Mouse (Mus musculus) left cerebral cortex, adult 8-10 months (tissue): ENCODE measurements around the gene Inppl1. TPM values are rescaled to one million over a fixed set of nuclear protein-coding genes. Genes with fewer than 3 reads are reported as not detected.

Source experiments
- DNase-seq, 2 experiments: peaks; one replicate each; pipeline ENCODE4 v3.0.0; 2022; ENCODE audit warnings: low spot score in 2 of 2
- total RNA-seq, 4 experiments: library from RNA; stranded (reverse); gene quantifications; 2 replicates each; pipeline ENCODE4 v1.2.4; 2022

Gene Inppl1
- 10 to 100 TPM; 35.7 to 46.9 (median 42.6) TPM for total RNA-seq

GRCm38 (mm10) chr7:101837606-101838471, at the start of gene Inppl1:
Inppl1 (minus strand) TSS chr7:101838229.
- DNase-seq: peak; percentile 59 to 79

GRCm38 (mm10) chr7:101886274-101886673, 48.2 kb upstream of the Inppl1 start:
- DNase-seq: no peak

DNA sequence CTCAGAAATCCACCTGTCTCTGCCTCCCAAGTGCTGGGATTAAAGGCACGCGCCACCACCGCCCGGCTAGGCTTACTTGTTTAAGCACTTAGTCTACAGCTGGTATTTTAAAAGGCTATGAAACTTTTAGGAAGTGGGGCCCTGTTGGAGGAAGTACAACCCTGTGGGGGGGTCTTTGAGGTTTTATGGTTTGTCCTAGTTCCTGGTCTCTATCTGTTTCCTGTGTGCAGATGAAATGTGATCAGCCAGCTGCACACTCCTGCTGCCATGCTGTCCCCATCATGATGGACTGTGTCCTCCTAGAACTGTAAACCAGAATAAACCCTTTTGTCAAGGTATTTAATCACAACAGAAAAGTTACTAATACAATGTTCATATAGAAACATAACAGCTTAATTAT, 46.1 kb upstream of the Inppl1 start:
- no peak for DNase-seq

- DNase-seq: no peak
Observed at GRCm38 (mm10) chr7:101882413-101883154, 44.6 kb upstream of the Inppl1 start.

DNA sequence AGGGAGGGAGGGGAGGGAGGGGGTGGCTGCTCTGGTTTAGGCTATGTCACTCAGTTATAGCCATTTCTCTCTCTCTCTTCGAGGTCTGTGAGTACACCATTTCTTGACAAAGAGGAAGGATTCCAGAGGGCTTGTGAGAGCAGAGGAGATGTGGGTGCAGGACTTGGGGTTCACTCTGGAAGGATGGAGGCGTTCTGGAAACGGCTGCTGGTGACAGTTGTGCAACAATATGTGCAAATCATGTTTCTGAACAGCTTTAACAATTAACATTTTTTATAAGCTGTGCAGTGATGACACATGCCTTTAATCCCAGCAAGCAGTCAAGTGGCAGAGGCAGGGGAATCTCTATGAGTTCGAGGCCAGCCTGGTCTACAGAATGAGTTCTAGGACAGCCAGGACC, 42.8 kb upstream of the Inppl1 start:
- no peak for DNase-seq

DNA sequence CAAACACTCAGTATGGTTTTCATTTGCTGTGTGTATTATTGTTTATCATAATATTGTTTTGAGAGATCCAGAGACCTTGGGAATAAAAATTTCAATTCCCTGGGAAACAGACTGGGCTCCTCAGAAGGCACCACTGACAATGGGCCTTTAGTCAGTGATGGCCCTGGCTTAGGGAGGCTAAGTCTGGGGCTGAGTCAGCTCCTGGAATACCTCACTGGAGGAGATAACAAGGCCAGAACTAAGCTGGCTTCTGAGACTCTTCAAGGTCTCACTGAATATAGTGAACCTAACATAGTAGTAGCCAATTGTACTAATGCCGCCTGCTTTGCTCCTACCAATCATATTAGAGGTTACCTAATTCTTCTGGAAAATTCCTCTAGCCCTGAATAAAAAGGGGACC, 37.9 kb upstream of the Inppl1 start:
- DNase-seq: no peak

GRCm38 (mm10) chr7:101871296-101871695, 33.3 kb upstream of the Inppl1 start:
- no peak for DNase-seq

GRCm38 (mm10) chr7:101870629-101871028, 32.6 kb upstream of the Inppl1 start, which contains the start of gene Folr1:
Folr1 (minus strand) TSS chr7:101870788.
- DNase-seq: no peak

DNA sequence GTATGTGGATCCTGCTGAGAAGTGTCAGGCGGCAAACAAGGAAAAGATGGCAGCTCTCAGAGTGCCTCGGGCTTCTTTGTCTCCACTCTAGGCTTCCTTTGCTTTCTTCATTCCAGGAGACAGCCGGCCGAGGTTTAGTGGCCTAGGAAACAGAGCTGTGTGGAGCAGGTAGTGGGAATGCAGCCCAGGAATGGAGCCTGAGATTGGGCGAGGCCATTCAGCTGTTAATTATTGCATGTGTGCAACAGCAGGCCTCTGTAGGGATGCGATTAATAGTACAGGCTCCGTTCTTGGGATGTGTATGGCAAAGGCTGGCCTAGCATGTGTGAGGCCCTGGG, 31.1 kb upstream of the Inppl1 start:
- no peak for DNase-seq

DNA sequence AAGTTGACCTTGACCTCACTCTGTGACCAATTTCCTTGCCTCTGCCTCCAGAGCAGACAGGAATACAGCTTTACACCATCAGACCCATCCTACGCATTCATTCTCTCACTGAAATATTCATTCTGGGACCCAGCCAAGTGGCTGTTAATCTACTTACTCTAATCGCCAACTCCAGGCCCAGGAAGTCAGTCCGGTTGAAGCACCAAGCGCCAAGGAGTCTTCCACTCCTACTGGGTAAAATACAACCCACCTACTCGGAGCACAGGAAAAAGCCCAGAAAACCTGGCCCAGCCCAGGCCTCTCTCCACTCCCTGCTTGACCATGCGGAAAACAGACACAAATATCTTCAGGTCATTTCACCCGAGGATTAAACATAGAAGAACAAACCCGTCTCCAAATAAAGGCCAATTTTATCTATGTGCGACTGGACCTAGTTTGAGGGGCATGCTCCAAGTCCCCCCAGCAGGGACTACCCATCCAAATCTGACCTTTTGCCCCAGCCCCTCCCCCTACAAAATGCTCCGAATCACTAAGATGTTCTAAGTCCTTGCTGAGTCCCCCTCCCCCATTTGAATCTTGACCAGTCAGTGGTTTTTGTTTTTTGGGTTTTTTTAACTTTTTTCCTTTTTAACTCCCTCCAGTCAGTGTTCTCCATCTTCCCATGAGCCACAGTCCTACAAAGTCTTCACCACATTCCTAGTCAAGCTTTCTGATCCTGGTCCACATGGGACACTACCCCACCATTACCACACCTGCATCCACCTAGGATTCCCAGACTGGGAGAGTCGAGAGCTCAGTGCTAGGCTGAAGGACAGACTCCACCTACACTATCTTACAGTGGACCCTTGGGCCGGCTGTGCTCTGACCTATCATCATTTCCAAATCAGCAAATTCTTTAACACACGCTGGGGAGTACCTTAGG, 30.5 kb upstream of the Inppl1 start:
- DNase-seq: no peak

DNA sequence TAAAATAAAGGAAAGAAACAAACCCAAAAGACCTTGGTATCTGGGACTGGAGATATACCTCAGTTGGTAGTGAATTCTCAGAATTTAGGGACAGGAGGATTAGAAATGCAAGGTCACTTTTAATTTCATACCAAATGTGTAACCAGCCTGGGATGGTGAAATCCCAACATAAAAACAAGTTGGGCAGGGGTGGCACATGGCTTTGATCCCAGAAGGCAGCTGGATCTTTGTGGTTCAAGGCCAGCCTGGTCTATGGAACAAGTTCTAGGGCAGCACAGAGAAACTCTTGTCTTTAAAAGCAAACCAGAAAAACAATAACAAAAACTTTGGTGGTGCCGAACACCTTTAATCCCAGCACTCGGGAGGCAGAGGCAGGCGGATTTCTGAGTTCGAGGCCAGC, 29.5 kb upstream of the Inppl1 start:
- no peak for DNase-seq

DNA sequence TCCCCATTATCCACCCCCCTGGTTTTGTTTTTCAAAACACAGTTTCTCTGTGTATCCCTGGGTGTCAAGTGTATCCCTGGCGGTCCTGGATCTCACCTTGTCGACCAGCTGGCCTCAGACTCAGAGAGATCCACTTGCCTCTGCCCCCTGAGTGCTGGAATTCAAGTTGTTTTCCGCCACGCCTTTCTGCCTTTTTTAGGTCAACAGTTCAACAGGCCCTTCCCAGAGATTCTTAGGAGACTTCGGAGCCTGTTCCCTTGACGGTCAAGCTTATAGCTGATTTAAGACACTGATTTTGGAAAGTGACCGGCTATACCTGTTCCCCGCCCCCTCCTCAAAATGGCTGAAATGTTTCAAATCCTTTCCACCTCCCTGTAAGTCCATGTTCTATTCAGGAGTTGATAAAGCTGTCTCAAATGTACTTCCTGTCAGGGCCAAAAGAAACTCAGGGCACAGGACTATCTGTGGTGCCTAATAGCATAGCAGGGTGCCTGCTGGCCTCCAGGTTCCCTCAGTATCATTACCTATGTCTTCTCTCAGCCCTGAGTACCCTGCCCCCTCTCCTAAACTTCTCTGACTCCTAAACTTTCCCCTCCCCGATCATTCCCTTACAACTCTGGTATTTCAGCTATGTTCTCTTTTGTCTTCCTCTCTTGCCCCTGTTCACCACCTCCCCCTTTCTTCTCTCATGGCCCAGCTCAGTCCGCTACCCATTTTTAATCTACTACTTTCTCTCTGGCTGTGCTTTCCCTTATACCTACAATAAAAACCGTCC, 28.6 kb upstream of the Inppl1 start:
- no peak for DNase-seq

DNA sequence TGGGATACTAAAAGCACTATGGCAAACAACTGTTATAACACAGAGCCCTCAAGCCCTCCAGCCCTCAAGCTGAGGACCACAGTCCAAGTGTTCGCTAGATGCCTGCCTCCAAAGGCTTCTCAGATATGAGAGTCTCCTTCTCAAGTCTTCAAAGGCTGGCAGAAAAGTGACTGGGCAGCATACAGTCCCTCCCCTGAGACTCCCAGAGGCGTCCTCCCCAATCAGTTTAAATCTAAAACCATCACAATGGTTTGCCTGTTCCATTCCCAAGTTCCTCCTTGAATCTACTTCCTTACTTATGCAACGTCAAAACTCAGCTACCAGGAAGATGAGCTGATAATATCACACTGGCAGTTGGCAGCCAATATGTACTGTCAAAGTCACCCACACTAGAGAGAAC, 25.4 kb upstream of the Inppl1 start, which contains the start of gene Anapc15:
Gene Anapc15 (plus strand): TSS at position 301 of the 400 bp plus-strand sequence.
- DNase-seq: no peak

DNA sequence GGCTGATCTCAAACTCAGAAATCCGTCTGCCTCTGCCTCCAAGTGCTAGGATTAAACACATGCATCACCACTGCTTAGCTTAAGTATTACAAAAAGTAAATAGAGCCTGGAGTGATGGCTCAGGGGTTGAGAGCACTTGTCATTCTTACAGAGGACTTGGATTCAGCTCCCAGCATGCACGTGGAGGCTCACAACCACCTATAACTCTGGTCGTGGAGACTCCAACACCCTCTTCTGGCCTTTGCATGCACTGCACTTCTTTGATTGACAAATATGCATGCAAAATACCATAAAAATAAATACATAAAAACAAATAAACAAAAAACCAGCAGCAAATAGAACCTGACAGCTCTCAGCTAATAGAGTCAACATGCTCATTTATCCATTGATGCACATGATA, 24.3 kb upstream of the Inppl1 start:
- no peak for DNase-seq

DNA sequence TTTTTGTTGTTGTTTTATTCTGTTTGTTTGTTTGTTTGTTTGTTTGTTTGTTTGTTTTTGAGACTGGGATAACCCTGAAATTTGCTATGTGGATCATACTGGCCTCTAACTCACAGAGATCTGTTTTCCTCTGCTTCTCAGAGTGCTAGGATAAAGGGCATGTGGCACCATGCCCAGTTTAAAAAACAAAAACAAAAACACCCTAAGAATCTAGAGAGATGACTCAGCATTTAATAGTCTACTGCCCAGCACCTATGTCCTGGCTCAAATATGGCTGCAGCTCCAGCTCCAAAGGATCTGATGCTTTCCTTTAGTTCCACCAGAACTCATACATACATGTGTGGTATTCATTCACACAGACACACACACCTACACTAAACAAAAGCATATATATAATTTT, 22.9 kb upstream of the Inppl1 start:
- no peak for DNase-seq

- DNase-seq: no peak
Observed at GRCm38 (mm10) chr7:101858362-101858761, 20.3 kb upstream of the Inppl1 start.

- no peak for DNase-seq
Observed at GRCm38 (mm10) chr7:101857094-101857493, 19.1 kb upstream of the Inppl1 start, which contains the start of gene Folr2. Folr2 (minus strand) TSS chr7:101857194.

GRCm38 (mm10) chr7:101853816-101854215, 15.8 kb upstream of the Inppl1 start:
- DNase-seq: no peak

- no peak for DNase-seq
Observed at GRCm38 (mm10) chr7:101852846-101853245, 14.8 kb upstream of the Inppl1 start.

DNA sequence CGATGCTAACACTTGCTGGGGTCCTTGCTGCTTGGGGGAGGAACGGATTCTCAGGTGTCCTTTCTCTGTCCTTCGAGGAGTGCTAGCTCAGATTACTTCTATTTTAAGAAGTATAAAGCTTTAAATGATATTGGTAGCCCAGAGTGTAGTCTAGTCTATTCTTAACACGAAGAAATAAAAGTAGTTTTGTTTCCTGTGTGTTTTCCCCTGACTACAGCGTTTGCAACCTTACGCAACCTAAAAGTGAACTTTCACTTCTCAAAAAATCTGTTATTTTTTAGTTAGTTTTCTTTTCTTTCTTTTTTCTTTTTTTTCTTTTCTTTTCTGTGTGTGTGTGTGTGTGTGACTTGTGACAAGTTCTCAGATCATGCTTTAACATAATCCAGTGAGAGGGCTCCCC, 13.7 kb upstream of the Inppl1 start:
- no peak for DNase-seq

GRCm38 (mm10) chr7:101847934-101848333, 9.9 kb upstream of the Inppl1 start:
- no peak for DNase-seq
